Mouse (Mus musculus): ENCODE measurements around the gene Vmn1r119.
"Not testable (repeated sequence)": the region's sequence is repeated elsewhere in the genome, so short reads cannot be mapped to it uniquely, and the experiment has no call there.

Vmn1r119 gene

DNA sequence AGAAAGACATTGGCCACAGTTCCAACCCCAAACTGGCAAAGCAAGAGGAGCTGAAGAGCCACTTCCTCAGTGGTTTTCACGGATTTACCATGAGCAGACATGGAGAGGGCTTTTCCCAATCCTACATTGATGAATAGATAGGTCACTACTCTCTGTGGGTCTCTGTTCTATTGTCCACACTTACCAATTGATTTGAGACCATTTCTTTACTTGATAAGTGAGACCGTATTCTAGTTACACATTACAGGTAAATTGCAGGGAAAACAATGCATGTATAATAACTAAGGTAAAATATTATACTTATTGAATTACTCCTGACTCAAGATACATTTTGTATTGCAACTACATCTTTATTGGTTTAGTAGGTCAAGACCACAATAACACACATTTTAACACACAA lies at the start of gene Vmn1r119:
Vmn1r119 (minus strand) TSS at position 101 of the 400 bp plus-strand sequence.
- not testable (repeated sequence) for DNase-seq

- not testable (repeated sequence) for DNase-seq
These were observed 41.4 kb upstream of the Vmn1r119 start, which contains the start of gene Vmn1r120 for GRCm38 (mm10) chr7:21053684-21054083. Gene Vmn1r120, minus strand, starts transcription at chr7:21053784.
